Mouse (Mus musculus): ENCODE measurements at regions not wholly inside any gene's neighbourhood (a gene's known extent, or its start where the extent isn't known, plus 50 kb on each side); places are given as distances from the start of the nearest gene placed in this dataset.

DNA sequence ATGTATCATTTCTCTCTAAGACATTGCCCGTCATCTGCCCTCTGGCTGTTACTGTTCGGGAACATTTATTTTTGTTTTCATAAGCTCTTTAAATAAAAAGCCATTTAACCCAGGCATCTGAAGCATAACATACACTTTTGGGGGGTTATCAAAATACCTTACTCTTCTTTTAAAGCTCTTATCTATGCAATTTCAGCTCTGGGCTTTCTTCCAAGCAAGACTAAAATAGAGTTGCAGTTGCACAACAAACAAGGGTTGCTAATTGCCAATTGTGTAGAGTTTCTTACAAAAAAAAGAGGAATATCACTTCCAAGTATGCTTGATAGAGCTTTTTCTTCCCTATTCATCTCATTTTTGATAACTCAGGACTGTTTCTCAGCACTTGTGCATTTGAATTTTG lies 277.6 kb downstream of the Cdh9 start:
- WGBS = 78% methylated on average over 2 of the region's 2 CpGs
- no peak overlapping the region for H3K4me3 ChIP-seq (ENCODE audit: low read depth, low read length)
- H3K36me3 ChIP-seq (ENCODE audit: control insufficient read depth, insufficient read depth, low read length) = no peaks in the 10 kb centered on the region
- H3K4me1 ChIP-seq (ENCODE audit: control insufficient read depth, insufficient read depth, low read length) = no peaks in the 10 kb centered on the region
- H3K9me3 ChIP-seq (ENCODE audit: control insufficient read depth, low read length) = no peaks in the 10 kb centered on the region
- H3K4me2 ChIP-seq = no peak overlapping the region
- H3K9ac ChIP-seq (ENCODE audit: low read length) = no peak overlapping the region
- no peak for ATAC-seq (ENCODE audit: low FRiP score)
- DNase-seq (ENCODE audit: low spot score, missing footprints) = no peak
- no peak overlapping the region for H3K27ac ChIP-seq (ENCODE audit: low read depth, low read length)
- H3K27me3 ChIP-seq (ENCODE audit: control insufficient read depth, insufficient read depth, low read length) = no peaks in the 10 kb centered on the region

DNA sequence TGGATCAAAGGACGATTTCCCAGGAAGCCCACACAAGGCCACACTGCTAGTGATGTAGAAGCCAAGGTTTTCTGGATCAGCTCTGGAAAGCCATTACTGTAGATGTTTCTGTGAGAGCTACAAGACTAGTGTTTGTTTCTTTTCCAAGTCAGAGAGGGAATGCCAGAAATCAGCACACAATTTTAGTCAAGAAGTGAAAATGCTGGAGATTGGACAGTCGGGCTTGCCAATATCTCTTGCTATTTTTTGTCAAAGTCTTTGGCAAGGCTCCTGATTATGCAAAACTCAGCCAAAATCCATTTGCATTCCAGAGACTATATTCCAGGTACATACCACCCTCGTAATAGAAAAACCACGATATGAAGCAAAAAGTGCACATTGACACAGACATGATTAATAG lies 279.3 kb downstream of the Cdh9 start:
- no peak overlapping the region for H3K4me3 ChIP-seq (ENCODE audit: low read depth, low read length)
- no peak overlapping the region for H3K27ac ChIP-seq (ENCODE audit: low read depth, low read length)
- H3K9me3 ChIP-seq (ENCODE audit: control insufficient read depth, low read length) = no peaks in the 10 kb centered on the region
- no peak overlapping the region for H3K4me2 ChIP-seq
- 94% methylated on average over 4 of the region's 4 CpGs for WGBS
- no peak for ATAC-seq (ENCODE audit: low FRiP score)
- H3K27me3 ChIP-seq (ENCODE audit: control insufficient read depth, insufficient read depth, low read length) = no peaks in the 10 kb centered on the region
- H3K4me1 ChIP-seq (ENCODE audit: control insufficient read depth, insufficient read depth, low read length) = no peaks in the 10 kb centered on the region
- DNase-seq (ENCODE audit: low spot score, missing footprints) = no peak
- H3K9ac ChIP-seq (ENCODE audit: low read length) = no peak overlapping the region
- no peaks in the 10 kb centered on the region for H3K36me3 ChIP-seq (ENCODE audit: control insufficient read depth, insufficient read depth, low read length)

DNA sequence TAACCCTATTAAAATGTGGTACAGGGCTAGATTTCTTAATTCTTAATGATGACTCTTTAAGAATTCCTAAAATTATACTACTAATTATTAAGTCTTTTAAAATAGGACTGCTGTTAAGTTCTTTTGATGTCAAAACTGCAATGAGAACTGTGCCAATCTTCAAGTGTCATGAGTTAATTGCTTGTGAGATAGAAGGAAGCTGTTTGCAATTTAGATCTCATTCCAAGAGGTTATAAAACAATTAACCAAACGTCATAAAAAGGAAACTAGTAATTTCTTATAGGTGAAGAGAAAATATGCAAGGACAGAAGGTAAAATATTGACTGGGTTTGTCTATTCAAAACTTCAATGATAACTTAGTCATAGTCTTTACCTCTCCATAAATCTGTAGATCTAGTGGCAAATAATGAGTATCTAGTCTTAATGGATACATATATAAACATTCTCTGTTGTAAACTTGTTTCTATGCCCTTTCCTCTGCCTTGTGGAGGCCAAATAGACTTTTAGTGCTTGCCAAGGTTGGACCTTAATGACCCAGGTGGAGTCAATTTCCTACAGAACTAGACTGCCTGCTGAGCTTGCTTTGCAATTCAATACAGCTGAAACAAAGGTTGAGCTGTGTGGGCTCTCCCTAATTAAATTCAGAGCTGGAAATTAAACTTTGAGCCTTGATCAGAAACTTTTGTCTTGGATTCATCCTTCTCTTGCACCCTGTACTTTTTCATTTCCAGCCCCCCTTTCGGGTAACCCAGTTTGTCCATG lies 320.5 kb downstream of the Cdh9 start:
- H3K9me3 ChIP-seq (ENCODE audit: control insufficient read depth, low read length) = no peaks in the 10 kb centered on the region
- no peaks in the 10 kb centered on the region for H3K27me3 ChIP-seq (ENCODE audit: control insufficient read depth, insufficient read depth, low read length)
- H3K36me3 ChIP-seq (ENCODE audit: control insufficient read depth, insufficient read depth, low read length) = no peaks in the 10 kb centered on the region
- H3K4me1 ChIP-seq (ENCODE audit: control insufficient read depth, insufficient read depth, low read length) = no peaks in the 10 kb centered on the region
- DNase-seq (ENCODE audit: low spot score, missing footprints) (no peak), ATAC-seq (ENCODE audit: low FRiP score) (no peak)
- no peak overlapping the region for H3K27ac ChIP-seq (ENCODE audit: low read depth, low read length)
- WGBS = 51% methylated on average over 2 of the region's 2 CpGs
- H3K4me3 ChIP-seq (ENCODE audit: low read depth, low read length) = no peak overlapping the region
- no peak overlapping the region for H3K9ac ChIP-seq (ENCODE audit: low read length)
- H3K4me2 ChIP-seq = no peak overlapping the region

- Histone ChIP-seq H3K36me3 (ENCODE audit: control insufficient read depth, insufficient read depth, low read length) (no peaks in the 10 kb centered on the region), H3K4me1 (ENCODE audit: control insufficient read depth, insufficient read depth, low read length) (no peaks in the 10 kb centered on the region), H3K27ac (ENCODE audit: low read depth, low read length) (no peak overlapping the region), H3K9me3 (ENCODE audit: control insufficient read depth, low read length) (no peaks in the 10 kb centered on the region), H3K9ac (ENCODE audit: low read length) (no peak overlapping the region), H3K4me3 (ENCODE audit: low read depth, low read length) (no peak overlapping the region), H3K27me3 (ENCODE audit: control insufficient read depth, insufficient read depth, low read length) (no peaks in the 10 kb centered on the region), H3K4me2 (no peak overlapping the region)
- 82% methylated on average over 4 of the region's 4 CpGs for WGBS
- ATAC-seq (ENCODE audit: low FRiP score) (no peak), DNase-seq (ENCODE audit: low spot score, missing footprints) (no peak)
Measured at GRCm38 (mm10) chr15:17069772-17070171, 341.2 kb downstream of the Cdh9 start.

GRCm38 (mm10) chr15:17084030-17084429 lies 355.5 kb downstream of the Cdh9 start:
- no peaks in the 10 kb centered on the region for H3K27me3 ChIP-seq (ENCODE audit: control insufficient read depth, insufficient read depth, low read length)
- H3K4me3 ChIP-seq (ENCODE audit: low read depth, low read length) = no peak overlapping the region
- no peaks in the 10 kb centered on the region for H3K36me3 ChIP-seq (ENCODE audit: control insufficient read depth, insufficient read depth, low read length)
- no peak overlapping the region for H3K9ac ChIP-seq (ENCODE audit: low read length)
- 84% methylated on average over 2 of the region's 2 CpGs for WGBS
- H3K4me1 ChIP-seq (ENCODE audit: control insufficient read depth, insufficient read depth, low read length) = no peaks in the 10 kb centered on the region
- no peak overlapping the region for H3K4me2 ChIP-seq
- DNase-seq (ENCODE audit: low spot score, missing footprints) (peak; percentile 31), ATAC-seq (ENCODE audit: low FRiP score) (peak; percentile 71; the same call in 1 of the 2 replicates)
- H3K27ac ChIP-seq (ENCODE audit: low read depth, low read length) = no peak overlapping the region
- no peaks in the 10 kb centered on the region for H3K9me3 ChIP-seq (ENCODE audit: control insufficient read depth, low read length)

- Histone ChIP-seq H3K36me3 (ENCODE audit: control insufficient read depth, insufficient read depth, low read length) (no peaks in the 10 kb centered on the region), H3K4me2 (no peak overlapping the region), H3K27ac (ENCODE audit: low read depth, low read length) (no peak overlapping the region), H3K4me3 (ENCODE audit: low read depth, low read length) (no peak overlapping the region), H3K27me3 (ENCODE audit: control insufficient read depth, insufficient read depth, low read length) (no peaks in the 10 kb centered on the region), H3K9ac (ENCODE audit: low read length) (no peak overlapping the region), H3K9me3 (ENCODE audit: control insufficient read depth, low read length) (no peaks in the 10 kb centered on the region), H3K4me1 (ENCODE audit: control insufficient read depth, insufficient read depth, low read length) (no peaks in the 10 kb centered on the region)
- DNase-seq (ENCODE audit: low spot score, missing footprints) (no peak), ATAC-seq (ENCODE audit: low FRiP score) (no peak)
- WGBS = 90% methylated on average over 5 of the region's 5 CpGs
Measured at GRCm38 (mm10) chr15:17088644-17089228, 360.2 kb downstream of the Cdh9 start.

DNA sequence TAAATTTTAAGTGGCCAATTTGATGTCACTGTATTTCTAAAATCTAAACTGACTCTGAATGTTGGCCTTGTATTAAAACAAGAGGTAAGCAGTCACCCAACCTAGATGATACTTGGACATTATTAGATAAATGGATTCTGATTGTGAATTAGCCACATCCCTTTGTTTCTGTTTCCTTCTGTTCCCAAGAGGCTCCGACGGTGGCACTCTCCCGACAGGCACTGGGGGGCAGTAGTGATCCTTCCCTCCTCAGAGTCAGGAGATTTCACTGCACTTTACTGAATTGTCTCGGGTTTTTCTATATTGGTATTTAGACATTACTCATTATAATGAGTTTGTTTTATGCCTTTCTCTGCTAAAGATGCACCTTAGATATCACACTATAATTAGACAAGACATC lies 370.4 kb downstream of the Cdh9 start:
- Histone ChIP-seq H3K27me3 (ENCODE audit: control insufficient read depth, insufficient read depth, low read length) (no peaks in the 10 kb centered on the region), H3K27ac (ENCODE audit: low read depth, low read length) (no peak overlapping the region), H3K4me1 (ENCODE audit: control insufficient read depth, insufficient read depth, low read length) (no peaks in the 10 kb centered on the region), H3K36me3 (ENCODE audit: control insufficient read depth, insufficient read depth, low read length) (no peaks in the 10 kb centered on the region), H3K9me3 (ENCODE audit: control insufficient read depth, low read length) (no peaks in the 10 kb centered on the region), H3K9ac (ENCODE audit: low read length) (no peak overlapping the region), H3K4me3 (ENCODE audit: low read depth, low read length) (no peak overlapping the region), H3K4me2 (no peak overlapping the region)
- DNase-seq (ENCODE audit: low spot score, missing footprints) (peak; percentile 89), ATAC-seq (ENCODE audit: low FRiP score) (peak; percentile 85)
- WGBS = 4% methylated on average over 4 of the region's 4 CpGs

- Histone ChIP-seq H3K4me1 (ENCODE audit: control insufficient read depth, insufficient read depth, low read length) (no peaks in the 10 kb centered on the region), H3K9ac (ENCODE audit: low read length) (no peak overlapping the region), H3K4me2 (no peak overlapping the region), H3K36me3 (ENCODE audit: control insufficient read depth, insufficient read depth, low read length) (no peaks in the 10 kb centered on the region), H3K27ac (ENCODE audit: low read depth, low read length) (no peak overlapping the region), H3K27me3 (ENCODE audit: control insufficient read depth, insufficient read depth, low read length) (no peaks in the 10 kb centered on the region), H3K4me3 (ENCODE audit: low read depth, low read length) (no peak overlapping the region), H3K9me3 (ENCODE audit: control insufficient read depth, low read length) (no peaks in the 10 kb centered on the region)
- ATAC-seq (ENCODE audit: low FRiP score) = no peak
- WGBS = 85% methylated on average over 3 of the region's 3 CpGs
- DNase-seq (ENCODE audit: low spot score, missing footprints) = no peak
Measured at GRCm38 (mm10) chr15:17101182-17101581, 372.6 kb downstream of the Cdh9 start.

DNA sequence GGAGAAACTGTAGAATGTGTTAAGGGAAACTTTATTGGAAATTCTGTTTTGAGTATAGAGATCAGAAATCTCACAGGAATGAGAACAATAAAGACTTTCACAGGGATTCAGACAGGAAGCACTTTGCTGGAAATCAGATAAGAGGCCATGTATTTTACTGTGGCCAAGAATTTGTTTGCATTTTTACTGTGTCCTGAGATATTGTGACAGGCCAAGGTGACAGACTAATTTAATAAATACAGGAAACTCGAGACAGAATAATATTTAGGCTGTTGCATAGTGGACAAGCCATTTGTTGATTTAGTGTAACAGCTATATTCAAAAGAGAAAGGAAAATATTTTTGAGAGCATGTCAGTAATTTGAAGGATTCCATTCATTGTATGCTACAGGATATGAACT lies 407.2 kb downstream of the Cdh9 start:
- Histone ChIP-seq H3K4me3 (ENCODE audit: low read depth, low read length) (no peak overlapping the region), H3K9ac (ENCODE audit: low read length) (no peak overlapping the region), H3K4me2 (no peak overlapping the region), H3K9me3 (ENCODE audit: control insufficient read depth, low read length) (no peaks in the 10 kb centered on the region), H3K27ac (ENCODE audit: low read depth, low read length) (no peak overlapping the region), H3K27me3 (ENCODE audit: control insufficient read depth, insufficient read depth, low read length) (no peaks in the 10 kb centered on the region), H3K4me1 (ENCODE audit: control insufficient read depth, insufficient read depth, low read length) (no peaks in the 10 kb centered on the region), H3K36me3 (ENCODE audit: control insufficient read depth, insufficient read depth, low read length) (no peaks in the 10 kb centered on the region)
- DNase-seq (ENCODE audit: low spot score, missing footprints) (no peak), ATAC-seq (ENCODE audit: low FRiP score) (no peak)
- WGBS = 51% methylated on average over 1 of the region's 1 CpGs

Measured in midbrain, embryonic 11.5 days (tissue).